Mouse (Mus musculus) gonadal fat pad, adult 2 months (tissue): ENCODE measurements at regions not wholly inside any gene's neighbourhood (a gene's known extent, or its start where the extent isn't known, plus 50 kb on each side); places are given as distances from the start of the nearest gene placed in this dataset.

Experiments
- DNase-seq: peaks from one replicate; pipeline ENCODE4 v3.0.0-alpha.2; 2012; ENCODE audit warnings: low read depth

DNA sequence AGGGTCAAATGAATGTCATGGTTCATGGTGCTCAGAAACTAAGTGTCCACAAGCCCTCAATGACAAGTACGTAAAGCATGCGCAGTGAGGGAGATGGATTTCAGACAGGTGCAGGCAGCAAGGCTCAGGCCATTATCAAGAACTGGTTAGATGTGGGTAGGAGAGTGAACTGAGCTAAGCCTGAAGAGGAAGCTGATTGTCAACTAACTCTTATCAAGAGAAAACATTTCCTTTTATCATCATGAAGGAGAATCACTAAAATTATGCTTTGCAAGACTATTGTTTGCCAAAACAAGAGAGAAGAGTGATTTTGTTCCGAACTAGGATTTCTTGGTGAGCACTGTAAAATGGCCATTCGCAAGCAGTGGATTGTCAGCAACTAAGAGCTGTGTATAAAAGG lies 164.7 kb upstream of the Fam98a start:
- DNase-seq, result no peak

DNA sequence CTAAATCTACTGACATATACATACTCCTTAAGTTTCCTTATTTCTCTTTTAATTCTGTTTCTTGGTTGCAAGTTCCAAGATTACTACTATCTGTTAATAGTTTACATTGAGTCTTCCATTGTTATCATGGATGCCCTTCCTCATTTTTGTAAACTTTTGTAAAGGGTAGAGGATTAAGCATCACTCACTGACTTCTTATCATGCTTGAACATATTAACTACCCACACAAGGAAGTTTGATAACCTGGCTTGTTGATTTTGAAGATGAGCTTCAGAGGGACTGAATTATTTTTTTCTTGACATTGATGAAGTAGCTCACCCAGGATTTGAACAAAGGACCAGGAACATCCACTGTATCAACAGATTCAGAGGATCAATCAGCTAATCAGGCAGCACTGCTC lies 162.8 kb upstream of the Fam98a start:
- DNase-seq, result no peak

DNA sequence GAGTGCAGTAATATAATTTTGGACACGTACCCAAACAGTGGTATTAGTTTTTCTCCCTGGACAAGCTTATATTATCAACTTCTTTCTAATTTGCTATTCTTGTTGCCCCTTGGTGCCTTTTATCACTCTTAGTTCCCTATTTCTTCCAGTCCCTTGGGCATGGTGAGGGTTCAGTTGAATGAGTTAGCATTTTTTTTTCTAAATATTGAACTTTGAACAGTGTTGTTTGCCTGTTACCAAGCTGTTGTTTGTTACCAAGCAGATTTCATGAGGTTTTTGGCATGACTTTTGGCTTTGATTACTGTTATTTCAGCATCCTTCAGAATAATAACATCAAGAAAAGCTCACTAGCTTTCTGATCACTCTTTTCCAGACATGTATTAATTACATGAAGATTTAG lies 162.3 kb upstream of the Fam98a start:
- no peak for DNase-seq

DNA sequence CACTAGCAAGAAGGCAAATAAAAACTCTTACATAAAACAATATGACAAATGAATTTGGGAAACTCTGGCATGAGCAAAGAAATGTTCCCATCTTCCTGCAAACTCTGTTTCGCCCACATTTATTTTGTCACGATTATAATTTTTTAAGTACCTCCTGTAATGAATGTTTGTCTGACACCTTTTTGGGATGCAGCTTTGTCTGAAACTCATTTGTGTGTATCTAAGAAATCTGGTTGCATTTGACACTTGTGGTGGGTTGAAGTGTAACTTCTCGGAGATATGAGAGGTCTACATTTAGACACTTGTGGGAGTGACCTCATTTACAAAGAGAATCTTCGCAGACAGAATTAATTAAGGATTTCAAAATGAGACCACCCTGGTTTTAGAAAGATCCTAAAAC lies 155.9 kb upstream of the Fam98a start:
- DNase-seq, result no peak

DNA sequence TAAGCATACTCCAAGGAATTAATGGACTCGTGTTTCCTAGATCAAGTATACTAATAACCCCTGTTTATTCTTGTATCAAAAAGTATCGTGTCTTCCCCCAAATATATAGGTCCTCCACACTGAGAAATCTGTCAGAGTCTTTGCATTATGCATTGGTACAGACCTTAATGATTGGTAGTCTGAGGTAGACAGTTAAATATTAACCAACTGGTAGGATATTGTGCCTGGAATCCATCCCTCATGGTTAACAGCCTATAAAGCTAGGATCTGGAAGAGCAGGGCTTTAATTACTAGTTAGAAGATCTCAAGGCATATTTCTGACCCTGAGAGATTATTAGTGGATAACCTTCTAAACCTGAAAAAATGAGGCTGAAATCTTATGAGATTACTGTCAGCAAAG lies 153.6 kb upstream of the Fam98a start:
- no peak for DNase-seq

DNA sequence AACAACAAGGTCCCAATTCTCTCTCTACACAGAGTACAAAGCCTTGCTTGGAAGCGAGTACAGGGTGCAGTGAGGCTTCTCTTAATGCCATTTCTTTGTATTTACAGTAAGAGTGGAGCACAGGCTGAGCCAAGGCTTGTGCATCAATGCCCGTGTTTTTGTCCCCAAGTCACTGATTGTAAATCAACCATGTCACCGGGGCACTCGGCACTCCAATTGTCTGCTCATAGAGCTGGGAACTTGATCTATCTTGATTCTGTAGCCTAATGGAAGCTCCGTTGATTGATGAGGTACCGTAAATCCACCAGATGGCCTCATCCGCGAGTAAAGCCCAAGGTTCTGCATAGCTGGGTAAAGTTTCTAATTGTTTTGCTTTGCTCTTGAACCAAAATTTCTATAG lies 152.1 kb upstream of the Fam98a start:
- no peak for DNase-seq

DNA sequence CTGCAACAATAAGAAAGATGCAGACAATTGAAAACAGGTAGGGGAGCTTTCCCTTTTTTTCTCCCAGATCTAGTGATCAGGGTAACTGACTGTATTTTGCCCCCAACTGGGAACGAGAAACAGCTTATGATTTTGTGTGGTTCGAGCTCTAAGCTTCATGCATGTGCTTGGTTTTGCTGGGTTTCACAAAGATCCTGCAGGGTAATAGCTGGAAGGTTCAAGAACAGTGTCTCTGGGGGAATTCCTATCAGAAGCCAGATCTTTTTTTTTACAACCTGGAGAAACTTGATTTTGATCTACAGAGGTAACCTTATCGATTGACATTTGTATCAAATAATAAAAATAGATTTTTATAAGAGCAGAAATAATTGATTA lies 145.0 kb upstream of the Fam98a start:
- no peak for DNase-seq

DNA sequence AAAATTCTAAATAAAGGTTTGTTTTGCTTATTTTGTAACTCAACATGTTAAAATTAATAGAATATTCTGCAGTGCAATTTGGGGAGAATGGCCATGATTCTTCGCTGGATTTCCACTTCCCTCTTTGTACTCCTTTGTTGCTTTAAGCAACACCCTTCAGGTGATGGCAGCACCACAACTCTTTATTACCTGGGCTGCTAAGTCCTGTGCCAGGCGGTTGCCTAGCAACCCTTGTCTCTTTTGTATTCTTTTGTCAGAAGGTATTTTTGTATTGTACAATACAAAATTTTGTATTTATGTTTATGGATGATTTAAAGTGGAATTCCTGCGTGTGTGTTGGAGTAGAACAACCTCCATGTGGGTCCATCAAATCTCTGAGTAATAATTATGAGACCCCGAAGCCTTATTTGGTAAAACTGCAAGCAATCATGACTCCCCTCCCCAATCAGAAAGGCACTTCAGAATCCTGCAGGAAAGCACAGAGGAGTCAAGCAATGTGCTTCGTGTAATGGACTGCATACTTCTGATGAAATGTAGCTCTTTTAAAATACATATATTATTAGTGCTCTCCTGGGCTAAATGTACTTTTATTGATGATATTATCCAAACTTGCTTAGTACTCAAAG lies 144.5 kb upstream of the Fam98a start:
- DNase-seq, result no peak

DNA sequence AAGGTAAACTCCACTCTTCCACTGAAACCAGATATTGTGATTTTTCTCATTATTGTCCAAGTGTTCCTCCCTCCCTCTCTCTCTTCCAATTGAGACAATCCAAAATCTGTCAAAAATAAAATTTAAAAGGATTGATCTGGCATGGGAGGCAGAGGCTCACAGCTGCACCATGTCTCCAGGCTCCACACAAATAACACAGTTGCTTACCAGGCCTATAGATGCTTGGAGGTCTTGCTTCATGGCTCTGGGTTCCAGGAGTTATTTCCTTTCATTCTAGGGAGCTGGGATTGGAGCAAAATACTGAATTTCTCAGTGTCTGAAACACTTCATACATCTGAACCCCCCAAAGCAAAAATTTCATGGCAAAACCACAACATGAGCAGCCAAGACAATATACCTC lies 134.2 kb upstream of the Fam98a start:
- no peak for DNase-seq

DNA sequence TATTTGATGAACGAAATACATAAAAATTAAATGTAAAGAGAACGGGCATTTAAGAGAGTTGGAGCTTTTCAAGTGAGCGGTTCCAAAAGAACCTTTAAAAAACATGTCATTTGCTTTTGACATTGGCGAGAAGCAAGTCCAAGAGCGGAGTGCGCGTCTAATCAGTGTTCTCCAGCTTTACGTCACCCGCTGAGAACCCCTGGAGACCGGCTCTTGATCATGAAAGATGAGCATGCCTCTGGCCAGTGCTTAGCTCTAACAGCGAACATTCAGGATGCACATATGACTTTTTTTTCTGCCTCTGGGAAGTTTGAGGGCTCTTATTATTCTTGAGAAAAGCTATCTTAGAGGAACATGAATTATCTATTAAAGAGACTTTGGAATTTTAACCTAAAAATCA lies 95.2 kb upstream of the Fam98a start:
- DNase-seq, result no peak

DNA sequence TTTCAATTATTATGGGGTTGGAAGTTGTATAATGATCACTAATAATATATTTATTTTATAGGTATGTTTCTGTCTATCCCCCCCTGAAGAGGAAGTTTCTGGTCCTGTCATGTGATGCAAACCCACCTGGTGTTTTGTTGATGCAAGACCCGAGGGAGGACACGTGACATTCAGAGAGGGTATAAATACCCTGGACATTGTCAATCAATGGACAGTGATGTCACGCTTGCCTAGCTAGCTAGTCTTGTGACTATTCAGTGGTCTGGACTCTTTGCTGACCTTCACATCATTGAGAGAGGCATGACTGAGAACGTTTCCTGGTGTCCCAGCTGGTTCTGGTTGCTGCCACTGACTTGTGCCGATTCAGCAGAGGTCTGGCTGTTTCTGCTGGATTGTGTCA lies 93.0 kb upstream of the Fam98a start:
- no peak for DNase-seq

DNA sequence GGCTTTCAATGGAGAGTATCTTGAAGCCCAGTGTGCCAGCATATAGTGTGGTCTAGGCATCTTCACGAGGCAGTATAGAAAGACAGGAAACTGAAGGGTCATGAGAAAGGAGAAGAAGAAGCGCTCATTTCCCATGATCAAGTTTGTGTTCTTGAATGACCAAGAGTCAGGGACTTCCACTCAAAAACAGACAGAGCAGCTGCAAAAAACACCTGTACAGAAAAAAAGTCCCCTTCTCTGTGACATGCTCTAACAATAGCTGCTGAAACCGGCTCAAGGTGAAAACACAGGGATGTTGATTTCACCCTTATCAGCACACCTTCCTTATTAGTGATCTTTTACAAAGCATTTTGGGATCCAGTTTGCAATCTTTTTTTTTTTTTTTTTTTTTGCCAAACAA lies 90.6 kb upstream of the Fam98a start:
- no peak for DNase-seq

DNA sequence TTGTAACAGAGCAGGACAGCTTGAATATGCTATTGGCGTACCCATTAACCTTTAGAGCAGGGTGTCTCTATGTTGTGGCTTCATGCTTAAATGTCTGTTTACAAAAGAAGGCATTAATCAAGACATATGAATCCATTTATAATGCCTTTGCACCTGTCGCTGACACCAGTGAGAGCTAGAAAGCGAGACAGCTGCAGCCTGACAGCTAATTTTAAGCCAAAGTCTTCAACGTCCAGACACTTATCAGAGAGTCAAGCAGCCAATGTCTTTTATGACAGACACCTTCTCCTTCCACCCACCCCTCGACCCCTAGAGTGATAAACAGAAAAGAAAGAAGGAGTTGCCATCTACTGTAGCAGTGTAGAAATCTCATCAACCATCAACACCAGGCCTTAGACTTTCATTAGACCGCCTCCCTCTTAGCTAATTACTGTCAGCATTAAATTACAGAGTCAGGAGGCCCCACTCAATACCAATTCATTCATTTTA lies 89.3 kb upstream of the Fam98a start:
- no peak for DNase-seq

DNA sequence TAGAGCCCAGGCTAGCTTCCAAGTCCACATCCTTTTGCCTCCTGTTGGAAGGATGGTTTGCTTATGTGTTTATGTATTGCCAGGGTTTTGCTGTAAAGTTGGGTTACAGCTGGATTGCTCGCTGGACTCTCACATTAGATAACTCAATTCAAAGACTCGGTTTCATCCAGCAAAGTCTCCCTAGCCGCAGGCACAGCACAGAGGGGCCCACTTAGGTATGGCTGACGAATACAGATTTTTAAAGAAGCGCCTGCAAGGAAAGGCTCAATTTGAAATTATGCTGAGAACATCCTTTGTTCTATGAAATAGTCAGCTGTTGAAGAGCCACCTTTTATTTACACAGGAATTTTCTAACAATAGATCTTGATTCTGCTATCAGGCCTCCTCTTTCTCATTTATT lies 88.8 kb upstream of the Fam98a start:
- DNase-seq, result no peak

DNA sequence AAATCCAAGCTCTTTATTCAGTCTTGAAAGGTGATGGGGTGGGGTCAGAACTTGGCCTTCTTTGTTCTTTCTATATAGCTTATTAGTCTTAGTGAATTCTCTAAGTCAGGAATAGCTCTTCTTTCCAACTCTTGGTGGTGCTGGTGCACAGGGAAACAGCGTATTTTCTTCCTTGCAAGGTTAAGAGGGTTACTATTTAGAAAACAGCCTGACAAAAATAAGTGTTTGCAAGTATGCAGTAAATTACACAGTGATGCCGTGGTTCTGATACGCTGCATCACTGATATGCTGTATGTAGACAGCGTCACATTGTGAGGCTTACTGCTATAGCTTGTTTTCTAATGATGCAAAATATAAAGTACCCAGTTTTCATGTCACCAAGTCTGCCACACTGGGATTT lies 78.1 kb upstream of the Fam98a start:
- DNase-seq, result no peak

DNA sequence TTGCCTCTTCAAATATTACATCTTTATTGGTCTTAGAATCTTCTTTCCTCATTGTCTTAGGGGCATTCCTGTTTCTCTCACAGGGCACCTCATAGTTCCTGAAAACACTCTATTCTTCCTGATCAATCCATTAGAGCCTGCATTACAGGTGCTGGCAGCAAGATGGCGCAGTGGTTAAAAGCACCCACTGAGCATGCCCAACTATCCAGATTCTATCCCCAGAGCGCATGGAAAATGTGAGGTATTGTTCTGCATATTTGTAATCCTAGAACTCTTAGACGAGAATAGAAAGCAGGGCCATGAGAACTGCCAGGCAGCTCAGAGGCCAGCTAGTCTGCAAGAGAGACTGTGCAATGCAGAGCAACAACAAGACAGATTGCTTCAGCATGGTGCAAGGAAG lies 67.7 kb upstream of the Fam98a start:
- no peak for DNase-seq

DNA sequence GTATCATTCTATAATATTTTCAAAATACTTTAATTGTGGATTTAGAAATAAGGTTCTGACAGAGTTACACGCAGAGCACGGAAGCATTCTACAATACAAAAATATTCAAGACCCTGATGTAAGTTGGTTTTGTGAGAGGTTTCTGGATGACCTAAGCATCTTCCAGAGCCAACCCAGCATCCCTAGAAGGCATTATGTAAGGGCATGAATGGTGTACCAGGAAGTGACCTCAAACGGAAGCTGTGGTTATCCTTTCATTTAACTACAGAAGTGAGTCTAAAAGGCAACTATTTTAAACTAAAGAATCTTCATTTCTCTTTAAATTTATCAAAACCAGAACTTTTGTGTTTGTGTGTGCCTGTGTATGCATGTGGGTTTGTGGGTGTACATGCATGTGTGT lies 66.8 kb upstream of the Fam98a start:
- no peak for DNase-seq

DNA sequence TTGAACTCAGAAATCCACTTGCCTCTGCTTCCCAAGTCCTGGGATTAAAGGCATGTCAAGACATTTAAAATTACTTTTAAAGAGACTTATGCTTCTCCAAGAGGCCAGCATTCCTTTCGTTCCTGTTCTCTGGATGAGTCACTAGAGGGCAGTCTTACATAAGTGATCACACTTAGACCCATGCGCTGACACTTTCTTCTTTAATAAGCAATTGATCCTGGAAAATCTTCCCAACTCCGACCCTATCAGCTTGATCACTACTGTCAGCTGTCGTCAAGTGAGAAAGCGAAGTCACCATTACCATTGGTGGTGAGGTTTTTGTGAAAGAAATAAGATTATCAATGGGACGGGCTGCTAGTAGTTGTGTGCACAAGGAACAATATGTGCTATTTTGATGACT lies 65.5 kb upstream of the Fam98a start:
- DNase-seq, result no peak

DNA sequence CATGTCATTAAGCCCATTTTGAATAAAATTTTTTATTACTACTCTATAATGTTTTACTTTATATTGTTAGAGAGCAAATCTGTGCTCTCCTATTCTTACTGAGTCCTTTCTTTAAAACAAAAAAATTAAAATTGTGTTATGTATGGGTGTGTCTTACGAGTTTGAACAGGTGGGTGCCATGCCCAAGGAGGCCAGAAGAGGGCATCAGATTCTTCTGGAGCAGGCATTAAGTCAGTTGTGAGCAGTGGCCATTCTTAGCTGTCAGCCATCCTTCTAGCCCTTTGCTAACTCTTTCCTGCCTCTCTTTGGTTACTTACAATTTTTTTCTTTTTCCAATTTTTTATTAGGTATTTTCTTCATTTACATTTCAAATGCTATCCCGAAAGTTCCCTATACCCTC lies 63.6 kb upstream of the Fam98a start:
- DNase-seq, result no peak

DNA sequence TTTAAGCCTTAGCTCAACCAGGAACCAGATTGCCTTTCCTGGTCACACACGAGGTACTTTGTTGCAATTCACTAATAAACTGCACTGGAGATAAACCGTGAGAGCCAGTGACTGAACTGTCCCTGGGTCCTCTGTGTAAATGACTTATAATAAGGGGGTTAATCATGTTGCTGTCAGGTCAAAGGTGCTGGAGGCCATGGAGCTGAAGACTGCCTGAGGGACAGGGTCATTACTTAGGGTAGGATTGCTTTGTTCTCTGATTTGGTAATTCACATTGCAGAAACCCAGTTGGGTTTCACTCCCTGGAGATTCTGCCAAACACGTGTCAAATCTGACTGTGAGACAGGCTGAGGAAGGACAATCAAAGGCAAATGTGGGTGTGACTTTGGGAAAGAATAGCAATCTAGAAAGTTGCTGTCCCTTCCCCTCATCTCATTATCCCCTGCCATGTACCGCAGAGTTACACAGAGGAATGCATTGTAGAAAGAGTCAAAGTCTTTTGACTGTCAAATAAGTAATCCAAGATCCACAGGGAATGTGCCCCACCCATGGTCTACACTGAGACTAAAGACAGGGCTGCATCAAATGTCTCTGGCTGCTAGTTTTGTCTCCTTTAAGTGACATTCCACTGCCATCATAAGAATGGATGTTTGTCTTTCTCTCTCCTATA lies 51.8 kb upstream of the Fam98a start:
- DNase-seq, result peak; percentile 34
